Mouse (Mus musculus): ENCODE data around the gene Snx33.

- no peak for TF ChIP-seq CTCF (IDR thresholded peaks at IDR 0.05; ENCODE audit: low read depth)
- TF ChIP-seq EP300 (IDR thresholded peaks at IDR 0.05; ENCODE audit: low read depth), result no peak
Observed at GRCm38 (mm10) chr9:56938374-56938773, 10.2 kb upstream of the Snx33 start.
